Mouse (Mus musculus) myocyte (in vitro differentiated cells): ENCODE measurements at regions not wholly inside any gene's neighbourhood (a gene's known extent, or its start where the extent isn't known, plus 50 kb on each side); places are given as distances from the start of the nearest gene placed in this dataset.
"Not testable (repeated sequence)": the region's sequence is repeated elsewhere in the genome, so short reads cannot be mapped to it uniquely, and the experiment has no call there.

Experiments used
- H3K27me3 ChIP-seq: one replicate; pipeline ENCODE4 v1.6.1; 2011; ENCODE audit not compliant: control insufficient read depth, insufficient read depth, insufficient read length
- H3K36me3 ChIP-seq: one replicate; pipeline ENCODE4 v1.6.1; 2011; ENCODE audit not compliant: control insufficient read depth, insufficient read depth
- H3K4me2 ChIP-seq: one replicate; pipeline ENCODE4 v1.6.1; 2011; ENCODE audit warnings: low read depth, control low read depth
- H3K4me3 ChIP-seq: one replicate; pipeline ENCODE4 v1.5.1; 2011; ENCODE audit warnings: mild to moderate bottlenecking, control low read depth, moderate library complexity
- H3K79me2 ChIP-seq: one replicate; pipeline ENCODE4 v1.6.1; 2011; ENCODE audit not compliant: control insufficient read depth, insufficient read depth
- H3ac ChIP-seq: one replicate; pipeline ENCODE4 v1.6.1; 2011; ENCODE audit not compliant: control insufficient read depth, insufficient read length
- CEBPB ChIP-seq: IDR thresholded peaks from 2 replicates; pipeline ENCODE4 v1.6.1; 2011; ENCODE audit warnings: mild to moderate bottlenecking, moderate library complexity; ENCODE audit not compliant: poor library complexity, insufficient read depth, severe bottlenecking
- E2F4 ChIP-seq: IDR thresholded peaks from one replicate; pipeline ENCODE4 v1.6.1; 2011; ENCODE audit warnings: mild to moderate bottlenecking, control low read depth, moderate library complexity; ENCODE audit not compliant: insufficient read depth
- MAX ChIP-seq: IDR thresholded peaks from one replicate; pipeline ENCODE4 v1.6.1; 2011; ENCODE audit warnings: low read depth, mild to moderate bottlenecking, control low read depth
- MYOD1 ChIP-seq, 3 experiments: IDR thresholded peaks; one replicate each; pipeline ENCODE4 v1.6.1; 2011; ENCODE audit warnings: control low read depth in 2 of 3, low read depth in 2 of 3, mild to moderate bottlenecking in 2 of 3, moderate library complexity in 1 of 3; ENCODE audit not compliant: insufficient read length in 2 of 3, control insufficient read depth in 1 of 3
- MYOG ChIP-seq, 3 experiments: IDR thresholded peaks; one replicate each; pipeline ENCODE4 v1.6.1; 2011; ENCODE audit warnings: control low read depth in 2 of 3, low read depth in 2 of 3, mild to moderate bottlenecking in 2 of 3; ENCODE audit not compliant: insufficient read length in 2 of 3, control insufficient read depth in 1 of 3, insufficient read depth in 1 of 3
- POLR2A ChIP-seq: IDR thresholded peaks from one replicate; pipeline ENCODE4 v1.6.1; 2011; ENCODE audit warnings: low read depth, mild to moderate bottlenecking, control low read depth, moderate library complexity; ENCODE audit not compliant: insufficient read length
- POLR2AphosphoS2 ChIP-seq: IDR thresholded peaks from one replicate; pipeline ENCODE4 v1.6.1; 2011; ENCODE audit warnings: low read depth, control low read depth; ENCODE audit not compliant: insufficient read length
- REST ChIP-seq: IDR thresholded peaks from one replicate; pipeline ENCODE4 v1.6.1; 2011; ENCODE audit warnings: mild to moderate bottlenecking, control low read depth, moderate library complexity; ENCODE audit not compliant: insufficient read depth, insufficient read length
- SRF ChIP-seq: IDR thresholded peaks from one replicate; pipeline ENCODE4 v1.6.1; 2011; ENCODE audit warnings: low read depth; ENCODE audit not compliant: control insufficient read depth, insufficient read length
- TCF12 ChIP-seq: IDR thresholded peaks from one replicate; pipeline ENCODE4 v1.6.1; 2011; ENCODE audit warnings: mild to moderate bottlenecking, control low read depth; ENCODE audit not compliant: poor library complexity, insufficient read depth, severe bottlenecking
- TCF3 ChIP-seq: IDR thresholded peaks from one replicate; pipeline ENCODE4 v1.6.1; 2011; ENCODE audit warnings: low read depth, control low read depth; ENCODE audit not compliant: insufficient read length
- USF1 ChIP-seq: IDR thresholded peaks from one replicate; pipeline ENCODE4 v1.6.1; 2011; ENCODE audit warnings: low read depth, mild to moderate bottlenecking, control low read depth, moderate library complexity

GRCm38 (mm10) chr15:8834151-8834550 lies 123.6 kb upstream of the Slc1a3 start:
- H3K4me2 ChIP-seq = no peak overlapping the region
- TF ChIP-seq MYOG (IDR thresholded peaks at IDR 0.05; ENCODE audit: control insufficient read depth in 1 of 3, insufficient read depth in 1 of 3, insufficient read length in 2 of 3, low read depth in 2 of 3) (no peak), MAX (no peak), TCF3 (no peak), USF1 (no peak), SRF (no peak), MYOD1 (IDR thresholded peaks at IDR 0.05; ENCODE audit: control insufficient read depth in 1 of 3, insufficient read length in 2 of 3, low read depth in 2 of 3) (no peak), POLR2AphosphoS2 (no peak), TCF12 (no peak), REST (no peak), POLR2A (no peak), E2F4 (no peak), CEBPB (no peak)
- no peaks in the 10 kb centered on the region for H3K36me3 ChIP-seq
- no peaks in the 10 kb centered on the region for H3K79me2 ChIP-seq
- no peak overlapping the region for H3ac ChIP-seq
- no peaks in the 10 kb centered on the region for H3K27me3 ChIP-seq
- no peak overlapping the region for H3K4me3 ChIP-seq

GRCm38 (mm10) chr15:8832970-8833369 lies 122.4 kb upstream of the Slc1a3 start:
- H3K4me3 ChIP-seq = no peak overlapping the region
- H3K27me3 ChIP-seq = no peaks in the 10 kb centered on the region
- H3ac ChIP-seq = no peak overlapping the region
- TF ChIP-seq MYOG (IDR thresholded peaks at IDR 0.05; ENCODE audit: control insufficient read depth in 1 of 3, insufficient read depth in 1 of 3, insufficient read length in 2 of 3, low read depth in 2 of 3) = no peak
- no peak for TF ChIP-seq SRF
- TF ChIP-seq POLR2AphosphoS2 = no peak
- no peak for TF ChIP-seq E2F4
- no peak for TF ChIP-seq CEBPB
- no peak for TF ChIP-seq TCF3
- TF ChIP-seq MAX = no peak
- no peak for TF ChIP-seq POLR2A
- no peak for TF ChIP-seq USF1
- no peak for TF ChIP-seq REST
- no peak for TF ChIP-seq TCF12
- no peak for TF ChIP-seq MYOD1 (IDR thresholded peaks at IDR 0.05; ENCODE audit: control insufficient read depth in 1 of 3, insufficient read length in 2 of 3, low read depth in 2 of 3)
- H3K4me2 ChIP-seq = no peak overlapping the region
- H3K79me2 ChIP-seq = no peaks in the 10 kb centered on the region
- H3K36me3 ChIP-seq = no peaks in the 10 kb centered on the region

GRCm38 (mm10) chr15:8831720-8832620 lies 121.4 kb upstream of the Slc1a3 start:
- TF ChIP-seq MYOD1 (IDR thresholded peaks at IDR 0.05; ENCODE audit: control insufficient read depth in 1 of 3, insufficient read length in 2 of 3, low read depth in 2 of 3) = no peak
- H3K4me2 ChIP-seq = no peak overlapping the region
- no peak overlapping the region for H3K4me3 ChIP-seq
- no peaks in the 10 kb centered on the region for H3K79me2 ChIP-seq
- H3ac ChIP-seq = no peak overlapping the region
- no peaks in the 10 kb centered on the region for H3K27me3 ChIP-seq
- no peaks in the 10 kb centered on the region for H3K36me3 ChIP-seq

GRCm38 (mm10) chr15:8824861-8825260 lies 114.3 kb upstream of the Slc1a3 start:
- no peak overlapping the region for H3ac ChIP-seq
- no peak overlapping the region for H3K4me3 ChIP-seq
- H3K79me2 ChIP-seq = no peaks in the 10 kb centered on the region
- no peaks in the 10 kb centered on the region for H3K36me3 ChIP-seq
- H3K27me3 ChIP-seq = no peaks in the 10 kb centered on the region
- H3K4me2 ChIP-seq = no peak overlapping the region
- peak in 1 of 3 experiments; percentile 16 for TF ChIP-seq MYOD1 (IDR thresholded peaks at IDR 0.05; ENCODE audit: control insufficient read depth in 1 of 3, insufficient read length in 2 of 3, low read depth in 2 of 3)
- TF ChIP-seq USF1 = no peak

- H3K79me2 ChIP-seq, H3K4me3 ChIP-seq, H3K36me3 ChIP-seq, H3K27me3 ChIP-seq, H3K4me2 ChIP-seq, H3ac ChIP-seq: not testable (repeated sequence)
These were observed 112.2 kb upstream of the Slc1a3 start for GRCm38 (mm10) chr15:8822795-8823194.
